Mouse (Mus musculus) megakaryocyte, embryonic 14.5 days (primary cell): Measurements from ENCODE around the gene 4930564D02Rik.

Experiments
- FLI1 ChIP-seq: IDR thresholded peaks from 2 replicates; pipeline ENCODE4 v1.6.1; 2012; ENCODE audit warnings: low read length, inconsistent platforms, mixed read lengths
- GATA1 ChIP-seq: IDR thresholded peaks from 3 replicates; pipeline ENCODE4 v1.6.1; 2012; ENCODE audit warnings: mixed read lengths, low read length, inconsistent platforms, borderline replicate concordance

- TF ChIP-seq GATA1: no peak
- TF ChIP-seq FLI1: no peak
These were observed 14.3 kb upstream of the 4930564D02Rik start for GRCm38 (mm10) chr3:105052171-105052936.
